Mouse (Mus musculus): ENCODE measurements around the gene Gm10961. TPM values are rescaled to one million over a fixed set of nuclear protein-coding genes. Genes with fewer than 3 reads are reported as not detected.

The Gm10961 gene
- polyA plus RNA-seq, 1 experiment = not detected

DNA sequence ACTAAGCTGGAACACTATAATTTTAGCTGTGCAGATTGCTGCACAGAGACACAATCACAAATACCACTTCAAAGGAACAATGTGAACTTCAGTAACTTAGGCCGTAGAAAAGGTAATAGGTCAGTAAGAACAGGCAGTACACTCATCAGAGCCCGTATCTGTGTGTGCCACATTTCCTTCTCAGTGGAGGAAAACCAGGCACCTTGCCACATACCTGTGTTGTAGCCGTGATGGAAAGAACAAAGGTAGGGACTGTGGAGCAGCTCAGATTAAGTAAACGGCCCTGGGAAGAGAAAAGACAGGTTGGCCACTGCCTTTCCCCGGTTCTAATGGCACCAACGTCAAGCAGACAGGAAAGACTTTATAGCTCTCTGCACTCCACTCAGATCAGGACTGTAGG lies 36.3 kb downstream of the Gm10961 start:
- Histone ChIP-seq H3K4me3 (ENCODE audit: insufficient read depth, low read depth, low read length) (no peak overlapping the region), H3K4me1 (ENCODE audit: control insufficient read depth, insufficient read depth, insufficient read length, low read length) (no peaks in the 10 kb centered on the region), H3K27ac (replicated peaks; ENCODE audit: low read depth, low read length) (no peak overlapping the region)

- Histone ChIP-seq H3K27ac (replicated peaks; ENCODE audit: low read depth, low read length) (no peak overlapping the region), H3K4me3 (ENCODE audit: insufficient read depth, low read depth, low read length) (no peak overlapping the region), H3K4me1 (ENCODE audit: control insufficient read depth, insufficient read depth, insufficient read length, low read length) (no peaks in the 10 kb centered on the region)
Observed at GRCm38 (mm10) chr3:107668786-107669185, 37.7 kb downstream of the Gm10961 start.

DNA sequence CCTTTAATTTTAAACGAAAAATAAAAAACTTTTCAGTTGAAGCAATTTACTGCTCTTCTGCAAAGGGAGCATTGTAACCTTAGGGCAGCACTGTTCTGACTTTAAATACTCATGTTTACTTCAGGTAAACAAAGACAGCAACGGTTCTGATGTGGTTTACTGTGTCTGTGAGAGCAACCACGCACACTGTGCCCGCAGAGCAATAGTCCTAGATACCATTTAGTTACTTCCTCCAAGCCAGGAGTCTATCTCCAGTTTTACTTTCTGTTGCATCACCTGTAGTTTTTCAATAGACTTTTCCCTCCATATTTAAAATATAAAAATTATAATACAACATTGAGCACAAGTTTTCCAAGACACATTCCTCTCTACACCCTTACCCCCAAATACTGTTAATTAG lies 39.4 kb downstream of the Gm10961 start:
- no peaks in the 10 kb centered on the region for H3K4me1 ChIP-seq (ENCODE audit: control insufficient read depth, insufficient read depth, insufficient read length, low read length)
- no peak overlapping the region for H3K4me3 ChIP-seq (ENCODE audit: insufficient read depth, low read depth, low read length)
- no peak overlapping the region for H3K27ac ChIP-seq (replicated peaks; ENCODE audit: low read depth, low read length)

DNA sequence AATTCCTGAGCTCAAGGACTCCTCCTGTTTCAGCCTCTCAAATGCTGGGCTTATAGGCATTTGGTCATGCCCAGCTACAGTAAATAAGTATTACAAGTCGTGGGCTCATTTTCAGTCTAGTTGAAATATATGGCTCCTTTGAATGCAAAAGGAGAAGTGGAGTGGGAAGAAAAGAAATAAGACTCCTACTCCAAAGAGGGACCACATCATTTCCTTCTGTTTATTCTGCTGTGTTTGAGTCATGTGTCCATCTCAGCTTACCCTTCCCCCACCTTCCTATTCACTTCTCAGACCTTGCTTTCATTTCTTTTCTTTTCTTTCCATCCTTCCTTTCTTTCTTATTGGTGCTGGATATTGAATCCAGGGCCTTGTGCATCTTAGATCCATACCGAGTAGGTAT lies 40.4 kb downstream of the Gm10961 start:
- H3K4me1 ChIP-seq (ENCODE audit: control insufficient read depth, insufficient read depth, insufficient read length, low read length) = no peaks in the 10 kb centered on the region
- no peak overlapping the region for H3K4me3 ChIP-seq (ENCODE audit: insufficient read depth, low read depth, low read length)
- no peak overlapping the region for H3K27ac ChIP-seq (replicated peaks; ENCODE audit: low read depth, low read length)

DNA sequence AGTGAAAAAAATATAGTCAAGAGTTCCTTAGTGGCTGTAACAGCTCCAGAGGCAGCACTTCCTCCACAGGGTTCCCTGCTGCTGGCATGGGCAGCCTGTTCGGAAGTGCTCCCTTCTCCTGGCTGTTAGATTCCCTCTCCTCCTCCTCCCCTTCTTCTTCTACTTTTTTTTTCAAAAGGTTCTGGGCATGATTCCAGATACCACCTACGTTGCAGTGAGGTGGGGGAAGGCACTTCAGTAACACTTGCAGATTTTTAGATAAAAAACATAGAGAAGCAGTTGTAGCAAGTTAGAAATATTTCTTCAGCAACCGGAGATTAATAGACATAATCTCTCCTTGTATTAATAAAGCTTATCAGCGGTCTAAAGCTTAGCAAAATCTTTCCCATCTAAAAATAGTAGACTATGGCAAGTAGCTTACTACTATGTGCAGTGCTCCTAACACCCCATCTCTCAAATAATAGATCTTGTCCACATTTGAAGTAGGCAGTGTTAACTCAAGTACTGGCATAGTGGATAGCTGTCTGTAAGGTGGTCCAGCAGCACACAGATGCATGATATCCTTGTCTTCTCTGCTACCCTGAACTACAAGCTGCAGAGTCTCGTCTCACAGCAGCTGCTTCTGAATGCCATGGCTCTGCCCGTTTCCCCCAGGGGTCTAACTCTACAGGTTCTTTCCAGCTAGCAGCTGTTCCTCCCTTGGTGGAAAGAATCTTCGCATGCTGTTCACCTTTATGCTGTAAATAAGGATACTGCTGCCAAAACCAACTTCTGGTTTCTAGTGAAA lies 49.9 kb downstream of the Gm10961 start:
- peaks cover 16% of the 10 kb centered on the region for H3K4me1 ChIP-seq (ENCODE audit: control insufficient read depth, insufficient read depth, insufficient read length, low read length)
- peak overlapping the region; percentile 41; the same call in 1 of the 2 replicates for H3K27ac ChIP-seq (replicated peaks; ENCODE audit: low read depth, low read length)
- no peak overlapping the region for H3K4me3 ChIP-seq (ENCODE audit: insufficient read depth, low read depth, low read length)

Other genes starting within 250 kb of the Gm10961 start
- 0.48 and 0.50 TPM in 2 replicates for gene Kcnc4, start 171.8 kb upstream of the Gm10961 start, polyA plus RNA-seq (2012; ENCODE audit: insufficient read depth, insufficient read length, missing spikeins)
- 1.0 TPM in 1 of 2 replicates, not detected in the other for gene Slc6a17, start 113.3 kb upstream of the Gm10961 start, polyA plus RNA-seq (2012; ENCODE audit: insufficient read depth, insufficient read length, missing spikeins)
- not detected in 2 replicates for gene Ubl4b, start 76.2 kb upstream of the Gm10961 start, polyA plus RNA-seq (2012; ENCODE audit: insufficient read depth, insufficient read length, missing spikeins)
- gene Alx3, start 36.3 kb upstream of the Gm10961 start, polyA plus RNA-seq (2012; ENCODE audit: insufficient read depth, insufficient read length, missing spikeins) = not detected in 2 replicates
- gene Strip1, start 372 bp downstream of the Gm10961 start, polyA plus RNA-seq (2012; ENCODE audit: insufficient read depth, insufficient read length, missing spikeins) = 21.9 and 27.7 TPM in 2 replicates
- gene Ahcyl1, start 65.2 kb downstream of the Gm10961 start, polyA plus RNA-seq (2012; ENCODE audit: insufficient read depth, insufficient read length, missing spikeins) = 510 and 528 TPM in 2 replicates
- 5.6 and 14.8 TPM in 2 replicates for gene Csf1, start 129.1 kb downstream of the Gm10961 start, polyA plus RNA-seq (2012; ENCODE audit: insufficient read depth, insufficient read length, missing spikeins)
- gene Eps8l3, start 245.9 kb downstream of the Gm10961 start, polyA plus RNA-seq (2012; ENCODE audit: insufficient read depth, insufficient read length, missing spikeins) = not detected in 2 replicates